Mouse (Mus musculus) c-Kit-positive CD71-negative TER-119-negative erythroid progenitor cells, embryonic 14.5 days (primary cell): ENCODE results near the gene Gm17490.
A peak's percentile ranks its signal among the peaks of the same experiment; 100 is the strongest.
"Not testable (repeated sequence)": the region's sequence is repeated elsewhere in the genome, so short reads cannot be mapped to it uniquely, and the experiment has no call there.

ENCODE experiments used
- DNase-seq: peaks from one replicate; pipeline ENCODE4 v3.0.0-alpha.2; 2013; ENCODE audit warnings: low read depth

The Gm17490 gene

DNA sequence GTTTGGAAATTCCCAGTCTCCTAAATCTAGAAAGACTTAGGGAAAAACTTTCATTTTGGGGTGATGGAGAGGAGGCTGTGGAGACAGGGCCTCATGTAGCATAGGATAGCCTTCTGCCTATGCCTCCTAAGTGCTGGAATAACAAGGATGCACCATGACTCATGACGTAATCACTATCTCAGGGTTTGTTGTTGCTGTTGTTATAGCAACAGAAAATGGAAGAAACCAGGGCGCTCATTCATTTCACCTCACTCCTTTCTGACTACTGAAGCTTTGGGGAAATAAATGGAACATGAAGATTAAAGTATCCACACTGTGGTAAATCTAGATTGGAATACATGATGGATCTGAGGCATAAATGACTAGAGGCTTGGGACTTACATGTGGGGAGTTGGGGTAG is 2.3 kb downstream of the Gm17490 start:
- DNase-seq: no peak

DNA sequence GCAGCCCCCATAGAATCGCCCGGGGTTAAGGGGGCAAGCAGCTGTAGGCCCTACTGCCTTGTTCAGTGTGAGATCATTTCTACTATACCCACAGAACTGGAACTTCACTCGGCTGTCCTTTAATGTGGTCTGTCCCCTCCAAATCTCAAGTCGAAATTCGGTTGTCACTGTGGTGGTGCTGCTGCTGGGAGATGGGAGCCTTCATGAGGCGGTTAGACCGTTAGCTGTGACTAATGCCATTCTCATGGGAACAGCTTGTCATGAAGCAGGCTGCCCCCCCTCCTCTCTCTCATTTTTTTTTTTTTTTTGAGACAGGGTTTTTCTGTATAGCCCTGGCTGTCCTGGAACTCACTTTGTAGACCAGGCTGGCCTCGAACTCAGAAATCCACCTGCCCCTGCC is 2.9 kb downstream of the Gm17490 start:
- no peak for DNase-seq

DNA sequence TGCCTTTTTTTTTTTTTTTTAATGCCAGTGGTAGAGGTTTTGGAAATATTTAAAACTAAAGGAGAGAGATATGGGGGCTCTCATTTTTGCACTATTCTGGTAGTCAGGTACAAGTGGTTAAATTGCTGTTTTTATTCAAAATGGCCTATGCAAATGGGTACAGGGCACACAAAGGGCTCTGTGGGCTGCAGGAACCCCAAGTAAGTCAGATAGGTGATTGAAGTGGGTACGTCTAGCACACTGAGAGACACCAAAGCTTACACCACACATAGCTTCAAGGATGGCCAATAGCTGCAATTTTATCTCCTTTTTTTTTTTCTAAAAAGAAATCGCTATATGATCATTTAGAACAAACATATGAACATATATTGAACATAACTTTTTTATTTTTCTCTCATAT is 6.5 kb downstream of the Gm17490 start:
- no peak for DNase-seq

DNA sequence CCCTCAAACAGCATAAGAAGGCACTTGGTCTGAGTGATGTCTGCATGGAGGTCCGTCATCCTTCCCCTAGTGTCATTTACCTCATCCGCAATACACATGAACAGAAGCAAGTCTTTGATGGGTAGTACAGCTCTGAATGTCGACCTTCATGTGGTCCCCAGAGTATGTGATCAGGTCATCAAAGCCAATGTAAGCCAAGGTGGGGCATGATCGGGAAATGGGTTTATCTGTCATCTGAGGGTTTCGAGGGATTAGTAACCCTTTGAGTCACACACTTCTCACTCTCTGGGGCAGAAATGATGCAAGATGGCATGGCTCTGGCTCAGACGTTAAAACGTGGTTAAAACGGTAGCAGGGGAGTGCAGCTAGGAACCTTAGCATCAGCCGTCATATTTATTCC is 9.2 kb downstream of the Gm17490 start:
- no peak for DNase-seq

DNA sequence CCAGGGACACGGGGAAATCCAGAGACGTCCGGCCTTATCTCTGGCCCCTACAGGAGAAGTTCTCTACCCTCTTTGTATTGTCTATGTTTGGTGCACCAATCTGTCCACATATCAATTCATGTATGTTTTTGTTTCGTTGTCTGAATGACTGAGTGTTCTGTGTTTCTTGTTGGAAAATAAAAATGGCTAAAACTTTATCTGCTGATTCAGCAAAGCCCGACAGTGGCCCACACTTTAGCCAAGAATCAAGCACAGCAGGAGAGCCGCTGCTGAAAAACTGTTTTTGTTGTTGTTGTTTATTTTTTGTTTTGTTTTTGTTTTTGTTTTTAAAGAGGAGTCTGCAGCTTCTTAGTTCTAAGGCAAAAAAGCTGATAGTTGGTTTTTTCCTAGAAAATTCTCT is 13.1 kb downstream of the Gm17490 start:
- not testable (repeated sequence) for DNase-seq

DNA sequence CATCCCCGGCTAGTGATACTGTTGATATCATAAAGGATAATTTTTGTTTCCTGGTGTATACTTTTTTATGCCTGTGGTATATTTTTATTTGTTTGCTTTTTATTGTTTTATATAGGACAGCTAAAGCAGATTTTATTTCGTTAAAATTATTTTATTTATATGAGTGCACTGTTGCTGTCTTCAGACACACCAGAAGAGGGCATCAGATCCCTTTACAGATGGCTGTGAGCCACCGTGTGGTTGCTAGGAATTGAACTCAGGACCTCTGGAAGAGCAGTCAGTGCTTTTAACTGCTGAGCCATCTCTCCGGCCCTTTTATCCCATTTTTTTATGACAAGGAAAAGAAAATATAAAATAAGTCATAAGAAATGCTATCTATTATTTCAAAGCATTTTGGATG is 19.3 kb downstream of the Gm17490 start:
- not testable (repeated sequence) for DNase-seq

DNA sequence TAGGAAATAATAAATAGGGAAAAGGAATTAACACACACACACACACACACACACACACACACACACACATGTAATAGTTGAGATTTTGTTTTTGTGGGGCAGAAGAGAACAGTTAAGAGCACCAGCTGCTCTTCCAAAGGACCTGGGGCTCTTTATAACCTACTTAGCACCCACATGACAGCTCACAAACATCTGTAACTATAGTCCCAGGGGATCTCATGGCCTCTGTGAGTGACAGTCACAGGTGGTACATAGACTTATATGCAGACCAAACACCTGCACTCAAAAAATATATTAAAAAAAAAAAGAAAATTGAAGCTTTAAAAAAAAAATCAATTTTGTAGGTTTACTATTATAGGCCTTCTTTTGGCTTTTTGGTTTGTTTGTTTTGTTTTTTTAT is 21.2 kb downstream of the Gm17490 start:
- DNase-seq: no peak

DNA sequence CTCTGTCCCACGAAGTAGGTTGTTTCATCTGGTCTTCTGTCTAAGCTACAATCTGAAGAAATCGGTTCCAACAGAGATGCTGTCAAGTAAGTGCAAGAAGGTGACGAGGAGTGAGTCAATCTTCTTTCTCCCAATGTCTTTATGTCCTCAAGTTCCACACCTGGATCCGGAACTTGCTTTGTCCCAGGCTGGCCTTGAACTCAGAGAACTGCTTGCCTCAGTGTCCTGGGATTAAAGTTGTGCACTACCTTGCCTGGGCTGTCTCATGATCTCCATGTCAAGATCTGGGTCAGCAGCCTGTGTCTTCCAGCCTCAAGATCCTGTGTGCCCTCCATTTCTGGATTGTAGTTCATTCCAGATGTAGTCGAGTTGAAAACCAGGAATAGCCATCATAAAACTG is 22.0 kb downstream of the Gm17490 start, which contains the start of gene Rbm17:
Gene Rbm17 (minus strand): TSS at position 101 of the 400 bp plus-strand sequence.
- DNase-seq: no peak

DNA sequence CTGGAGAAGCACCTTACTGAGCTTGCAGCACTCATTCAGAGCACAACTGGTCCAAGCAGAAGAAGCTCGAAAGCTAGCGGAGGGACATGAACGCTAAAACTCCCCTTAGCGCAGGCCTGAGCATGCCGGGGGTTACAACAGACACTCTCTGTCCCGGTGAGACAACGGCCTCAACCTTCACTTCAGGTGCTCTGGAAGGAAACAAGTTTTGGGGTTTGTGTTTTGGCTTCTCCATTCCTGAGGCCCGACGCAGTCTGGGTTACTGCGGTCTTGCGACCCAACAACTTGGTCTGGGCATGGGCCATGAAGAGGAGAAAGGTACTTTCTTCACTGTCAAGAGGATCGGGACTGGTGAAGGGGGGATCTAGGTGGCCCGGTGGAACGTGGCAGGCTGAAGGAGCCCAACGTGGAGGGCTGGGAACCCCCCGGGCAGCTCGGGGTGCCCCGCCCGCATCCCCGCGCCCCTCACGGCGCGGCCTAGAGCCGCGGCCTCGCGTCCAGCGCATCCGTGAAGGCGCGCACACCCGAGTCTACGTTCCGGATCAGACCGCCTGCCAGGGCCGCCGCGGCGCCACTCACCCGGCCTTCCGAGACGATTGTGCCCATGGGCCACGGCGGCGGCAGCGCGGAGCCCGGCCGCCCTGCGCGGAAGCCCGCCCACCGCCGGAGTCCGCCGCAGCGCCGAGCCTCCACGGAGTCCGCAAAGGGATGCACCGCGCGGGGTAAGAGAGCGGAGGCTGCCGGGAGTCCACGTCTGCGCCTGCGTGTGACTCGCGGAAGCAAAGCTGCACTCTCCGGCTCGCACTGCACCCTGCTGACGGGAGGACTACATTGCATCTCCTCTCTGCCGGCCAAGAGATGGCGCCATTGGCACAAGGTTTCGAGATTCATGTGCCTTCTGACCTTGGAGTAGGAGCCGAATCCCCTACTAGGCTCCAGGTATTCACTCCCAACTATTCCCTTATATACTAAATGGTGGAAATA is 23.3 kb downstream of the Gm17490 start:
- DNase-seq: peak; percentile 94

DNA sequence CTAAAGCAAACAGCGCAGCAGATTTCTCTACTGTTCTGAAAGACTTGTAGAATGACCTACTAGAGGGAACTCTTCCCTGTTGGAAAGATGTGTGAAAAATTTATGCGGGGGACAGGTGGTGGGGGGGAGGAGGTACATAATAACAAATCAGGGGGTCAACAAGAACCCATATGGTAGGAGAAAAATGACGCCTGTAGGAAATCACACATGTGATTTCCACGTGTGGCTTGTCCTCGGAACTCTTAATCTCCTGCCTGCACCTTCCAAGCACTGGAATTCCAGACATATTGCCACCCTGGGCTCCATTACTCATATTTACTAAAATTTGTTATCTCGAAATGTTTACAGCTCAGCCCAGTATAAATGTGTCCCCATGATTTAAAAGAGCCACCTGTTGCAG is 24.3 kb downstream of the Gm17490 start:
- DNase-seq: no peak

DNA sequence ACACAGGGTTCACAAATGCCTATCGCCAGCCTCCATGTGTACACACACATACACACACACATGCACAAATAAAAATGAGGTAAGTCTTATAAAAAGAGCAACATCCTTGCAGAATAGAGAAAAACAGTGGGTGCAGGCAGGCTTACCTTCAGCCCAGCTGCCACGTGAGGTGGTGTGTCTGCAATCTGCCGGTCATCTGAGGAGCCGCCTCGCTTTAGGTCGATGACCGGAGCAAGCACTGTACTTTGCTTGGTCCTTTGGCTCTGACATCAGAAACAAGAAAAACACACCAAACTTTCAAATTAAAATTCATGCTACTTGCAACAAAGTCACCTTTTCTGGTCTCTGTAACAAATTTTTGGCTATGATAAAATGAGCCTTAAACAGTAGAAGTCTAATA is 28.2 kb downstream of the Gm17490 start:
- no peak for DNase-seq

DNA sequence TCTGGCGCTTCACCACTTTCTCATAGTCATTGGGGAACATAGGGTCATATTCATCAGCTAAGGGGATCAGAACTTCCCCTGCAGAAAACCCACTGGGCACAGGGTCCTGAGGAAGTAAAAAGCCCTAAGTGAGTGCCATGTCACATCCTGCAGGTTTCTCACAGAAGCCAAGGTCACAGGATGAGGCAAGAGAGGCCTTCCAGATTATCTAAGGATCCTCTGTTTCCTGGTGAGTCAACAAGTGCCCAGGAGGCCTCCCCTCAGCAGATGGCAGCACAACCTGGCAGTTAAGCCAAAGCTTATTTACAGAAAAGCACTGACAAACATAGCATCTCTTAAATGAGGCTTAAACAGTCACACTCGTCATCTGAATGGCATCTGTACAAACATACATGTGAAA is 29.4 kb downstream of the Gm17490 start:
- DNase-seq: no peak

DNA sequence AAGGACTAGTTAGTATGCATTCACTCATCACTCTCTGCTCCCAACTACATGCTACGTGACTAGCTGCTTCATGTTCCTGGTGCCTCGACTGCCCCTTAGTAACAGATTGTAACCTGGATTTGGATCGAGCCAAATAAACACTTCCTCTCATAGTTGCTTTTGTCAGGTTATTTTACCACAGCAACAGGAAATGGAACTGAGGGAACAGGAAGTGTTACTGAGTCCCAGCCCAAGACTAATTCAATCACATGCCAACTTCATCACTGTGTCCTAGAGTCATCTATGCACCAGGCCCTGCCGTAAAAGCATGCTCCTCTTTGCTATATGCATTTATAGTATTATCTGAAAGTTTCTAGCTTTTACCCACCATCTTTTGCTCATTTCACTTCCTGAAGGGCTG is 38.1 kb downstream of the Gm17490 start:
- DNase-seq: no peak

DNA sequence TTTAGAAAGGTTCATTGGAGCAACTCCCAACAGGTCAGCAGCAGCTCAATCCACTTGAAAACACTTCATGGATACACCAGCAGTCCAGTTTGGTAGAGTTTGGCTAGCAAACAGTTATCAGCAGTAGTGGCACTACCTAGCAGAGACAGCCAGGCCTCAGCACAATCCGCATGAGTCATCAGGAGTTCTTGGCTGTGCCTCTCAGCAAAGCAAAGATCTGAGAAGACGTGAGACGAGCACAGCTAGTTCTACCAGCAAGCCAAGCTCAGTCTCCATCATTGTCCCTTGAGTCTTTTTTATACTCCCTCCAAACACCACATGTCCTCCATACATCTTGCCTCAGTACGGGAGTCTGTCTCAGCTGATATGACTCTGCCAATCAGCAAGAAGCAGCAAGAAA is 46.7 kb downstream of the Gm17490 start:
- DNase-seq: no peak

DNA sequence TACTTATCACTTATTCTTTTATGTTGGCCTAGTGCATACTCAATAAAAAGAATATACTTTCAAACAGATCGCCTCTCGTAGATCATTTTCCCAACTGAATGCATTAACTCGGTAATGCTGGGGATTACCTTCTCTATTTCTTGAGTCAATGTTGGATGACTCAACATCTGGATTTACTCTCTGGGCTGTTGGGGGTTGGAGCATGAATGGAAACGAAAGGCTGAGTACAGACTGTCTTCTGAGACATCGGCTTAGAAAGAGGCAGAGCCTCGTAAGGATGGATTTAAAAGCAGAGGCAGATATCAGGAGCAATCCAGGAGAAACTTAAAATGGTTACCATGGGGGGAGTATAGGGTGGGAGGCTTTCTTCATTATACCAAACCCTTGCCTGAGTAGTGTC is 47.9 kb downstream of the Gm17490 start:
- DNase-seq: no peak
